In the genomic region with DNA sequence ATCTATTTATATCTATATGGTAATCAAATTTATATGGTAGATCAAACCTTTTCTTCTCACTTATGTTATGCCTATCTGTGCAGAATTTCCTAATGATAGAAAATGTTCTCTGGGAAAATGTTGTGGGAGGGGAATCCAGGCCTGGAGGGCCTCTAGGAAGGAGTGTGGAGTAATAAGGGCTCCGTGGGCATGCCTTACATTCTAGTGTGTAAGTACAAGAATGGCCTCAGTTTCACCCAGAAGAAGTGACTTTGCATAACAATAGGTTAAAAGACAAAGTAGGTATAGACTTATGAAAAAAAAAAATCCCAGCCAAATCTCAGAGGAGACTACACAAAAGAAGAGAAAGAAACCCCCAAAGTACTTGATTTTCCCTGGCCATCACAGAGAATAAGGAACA, we compare ENCODE assay signal across 11 mouse cellular contexts.
"Had no signal": no experiment of that assay in that cellular context is flagged by ENCODE, and none has a peak within 500 bp of the region (broad histone marks: within the 10 kb centered on the region; RNA-seq: fewer than 3 reads in every experiment).

No protein-coding gene starts in this region.

- H3K4me1 ChIP-seq: limb, embryonic 10.5 days; liver, embryonic 15.5 days had no signal

- H3K36me3 ChIP-seq: limb, embryonic 10.5 days; liver, embryonic 15.5 days had no signal

- H3K4me2 ChIP-seq: liver, embryonic 11.5 days; liver, embryonic 15.5 days had no signal

- H3K27me3 ChIP-seq: liver, embryonic 15.5 days had no signal

- H3K9me3 ChIP-seq: limb, embryonic 10.5 days; liver, embryonic 15.5 days had no signal

- H3K9ac ChIP-seq: liver, embryonic 15.5 days had no signal

- H3K4me3 ChIP-seq: left cerebral cortex, adult 2 months; limb, embryonic 10.5 days; liver, embryonic 15.5 days had no signal

- DNase-seq: kidney, adult 8-10 months; kidney, postnatal 4 days; lung, adult 2 months; lung, postnatal 36 days; thymus, postnatal 4 days had no signal

- H3K27ac ChIP-seq: kidney, postnatal 0 days; left cerebral cortex, adult 2 months; limb, embryonic 10.5 days; liver, embryonic 15.5 days; stomach, postnatal 0 days had no signal
